Mouse (Mus musculus): ENCODE results near the gene Ttc7. TPM values are rescaled to one million over a fixed set of nuclear protein-coding genes. Genes with fewer than 3 reads are reported as not detected.

Ttc7 gene
- polyA plus RNA-seq, 1 experiment, result 88.6 TPM

DNA sequence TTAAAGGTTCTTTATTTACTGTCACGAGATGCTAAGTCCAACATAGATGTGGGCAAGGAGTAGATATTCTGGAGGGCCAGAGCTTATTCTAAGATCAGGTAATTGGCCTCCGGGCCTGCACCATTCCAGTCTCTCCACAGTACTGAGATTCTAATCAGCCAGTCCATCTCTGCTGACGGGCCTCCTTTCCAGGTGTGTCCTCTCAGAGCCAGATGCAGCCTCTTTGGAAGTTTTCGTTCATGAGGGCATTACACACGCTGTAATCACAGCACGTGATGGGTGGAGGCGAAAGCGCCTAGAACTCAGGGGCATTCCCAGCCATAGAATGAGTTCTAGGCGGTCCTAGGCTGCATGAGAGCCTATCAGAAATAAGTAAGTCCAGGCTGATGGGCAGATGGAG, 74.8 kb downstream of the Ttc7 start:
- no peak overlapping the region for H3K27ac ChIP-seq (ENCODE audit: insufficient read depth, low read length)
- no peak overlapping the region for H3K4me3 ChIP-seq (ENCODE audit: extremely low read depth, insufficient read depth, insufficient read length)
- no peaks in the 10 kb centered on the region for H3K27me3 ChIP-seq (ENCODE audit: control insufficient read depth, insufficient read depth, low read length)
- H3K36me3 ChIP-seq (ENCODE audit: control insufficient read depth, insufficient read depth, low read length), result peaks cover 40% of the 10 kb centered on the region
- TF ChIP-seq POLR2A (IDR thresholded peaks at IDR 0.05; ENCODE audit: low read depth, low read length) (no peak), CTCF (IDR thresholded peaks at IDR 0.05; ENCODE audit: extremely low read depth, insufficient read depth, insufficient read length, insufficient replicate concordance) (no peak)
- DNase-seq (ENCODE audit: low read depth in 1 of 2, low spot score in 2 of 2), result no peak
- no peaks in the 10 kb centered on the region for H3K4me1 ChIP-seq (ENCODE audit: control insufficient read depth, insufficient read depth, insufficient read length)
- WGBS, result 96% methylated on average over 9 of the region's 9 CpGs

DNA sequence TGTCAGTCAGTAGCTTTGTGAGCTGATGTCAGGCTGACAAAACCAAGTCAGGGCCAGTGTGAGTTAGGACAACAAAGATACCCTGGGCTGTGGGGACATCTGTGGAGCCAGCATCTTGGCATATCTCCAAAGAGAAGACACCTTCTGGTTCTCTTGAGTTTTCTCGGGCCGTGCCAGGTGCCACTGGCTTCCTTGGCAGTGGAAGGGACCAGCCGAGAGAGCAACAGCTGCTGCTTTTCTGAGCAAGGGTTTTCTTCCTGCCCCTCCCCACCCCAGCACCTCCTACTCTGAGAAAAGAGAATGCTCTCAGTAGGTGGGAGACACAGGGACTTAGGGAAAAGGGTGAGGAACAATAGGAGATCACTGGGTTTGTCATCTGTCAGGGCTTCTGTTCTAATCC, 78.4 kb downstream of the Ttc7 start:
- H3K4me3 ChIP-seq (ENCODE audit: extremely low read depth, insufficient read depth, insufficient read length), result no peak overlapping the region
- no peak for TF ChIP-seq CTCF (IDR thresholded peaks at IDR 0.05; ENCODE audit: extremely low read depth, insufficient read depth, insufficient read length, insufficient replicate concordance)
- TF ChIP-seq POLR2A (IDR thresholded peaks at IDR 0.05; ENCODE audit: low read depth, low read length), result no peak
- no peak overlapping the region for H3K27ac ChIP-seq (ENCODE audit: insufficient read depth, low read length)
- 59% methylated on average over 3 of the region's 3 CpGs for WGBS
- H3K27me3 ChIP-seq (ENCODE audit: control insufficient read depth, insufficient read depth, low read length), result no peaks in the 10 kb centered on the region
- peaks cover 52% of the 10 kb centered on the region for H3K36me3 ChIP-seq (ENCODE audit: control insufficient read depth, insufficient read depth, low read length)
- no peaks in the 10 kb centered on the region for H3K4me1 ChIP-seq (ENCODE audit: control insufficient read depth, insufficient read depth, insufficient read length)
- DNase-seq (ENCODE audit: low read depth in 1 of 2, low spot score in 2 of 2), result no peak

DNA sequence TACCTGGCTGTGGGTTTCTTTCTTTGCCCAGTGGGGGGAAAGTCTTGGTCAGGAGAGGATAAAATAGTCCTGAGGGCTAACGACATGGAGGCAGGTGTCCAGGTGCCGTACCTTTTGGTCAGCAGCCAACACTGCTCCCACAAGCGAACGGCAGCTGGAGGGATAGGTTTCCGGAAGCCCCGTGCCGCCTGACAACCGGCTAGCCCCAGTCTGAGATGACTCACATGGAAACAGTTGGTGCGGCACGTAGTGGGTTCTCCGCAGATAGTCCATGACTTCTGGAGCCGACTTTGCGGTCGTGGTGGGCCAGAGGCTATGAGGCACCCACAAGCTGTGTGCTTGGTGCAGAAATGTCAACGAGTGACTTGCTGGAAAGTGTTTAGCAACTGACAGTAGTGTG, 81.4 kb downstream of the Ttc7 start:
- Histone ChIP-seq H3K4me1 (ENCODE audit: control insufficient read depth, insufficient read depth, insufficient read length) (no peaks in the 10 kb centered on the region), H3K4me3 (ENCODE audit: extremely low read depth, insufficient read depth, insufficient read length) (no peak overlapping the region), H3K36me3 (ENCODE audit: control insufficient read depth, insufficient read depth, low read length) (peaks cover 48% of the 10 kb centered on the region), H3K27ac (ENCODE audit: insufficient read depth, low read length) (no peak overlapping the region), H3K27me3 (ENCODE audit: control insufficient read depth, insufficient read depth, low read length) (no peaks in the 10 kb centered on the region)
- TF ChIP-seq CTCF (IDR thresholded peaks at IDR 0.05; ENCODE audit: extremely low read depth, insufficient read depth, insufficient read length, insufficient replicate concordance) (no peak), POLR2A (IDR thresholded peaks at IDR 0.05; ENCODE audit: low read depth, low read length) (no peak)
- DNase-seq (ENCODE audit: low read depth in 1 of 2, low spot score in 2 of 2), result no peak
- 92% methylated on average over 15 of the region's 15 CpGs for WGBS

DNA sequence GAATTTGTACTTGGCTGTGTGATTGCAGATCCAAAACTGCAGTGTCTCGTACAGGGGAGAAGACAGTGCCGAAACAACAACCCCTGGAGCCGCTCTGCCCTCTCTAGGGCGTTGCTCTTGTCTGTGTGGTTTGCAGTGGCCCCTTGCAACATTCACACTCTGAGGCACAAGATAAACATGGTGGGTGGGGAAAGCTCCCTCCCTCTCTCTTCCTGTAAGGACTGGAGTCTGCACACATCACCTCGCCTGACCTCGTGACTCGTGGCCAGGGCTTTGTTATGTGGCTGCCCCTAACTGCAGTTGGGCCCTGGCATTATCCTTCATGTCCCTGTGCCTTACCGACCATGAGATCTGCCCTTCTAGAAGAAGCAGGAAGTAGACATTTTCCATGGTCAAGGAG, 82.6 kb downstream of the Ttc7 start:
- no peak for TF ChIP-seq POLR2A (IDR thresholded peaks at IDR 0.05; ENCODE audit: low read depth, low read length)
- TF ChIP-seq CTCF (IDR thresholded peaks at IDR 0.05; ENCODE audit: extremely low read depth, insufficient read depth, insufficient read length, insufficient replicate concordance), result no peak
- H3K4me3 ChIP-seq (ENCODE audit: extremely low read depth, insufficient read depth, insufficient read length), result no peak overlapping the region
- WGBS, result 53% methylated on average over 8 of the region's 8 CpGs
- H3K4me1 ChIP-seq (ENCODE audit: control insufficient read depth, insufficient read depth, insufficient read length), result no peaks in the 10 kb centered on the region
- H3K36me3 ChIP-seq (ENCODE audit: control insufficient read depth, insufficient read depth, low read length), result peaks cover 43% of the 10 kb centered on the region
- no peaks in the 10 kb centered on the region for H3K27me3 ChIP-seq (ENCODE audit: control insufficient read depth, insufficient read depth, low read length)
- DNase-seq (ENCODE audit: low read depth in 1 of 2, low spot score in 2 of 2), result no peak
- H3K27ac ChIP-seq (ENCODE audit: insufficient read depth, low read length), result 0 out of 2 replicates have a peak overlapping the region, but pooled peaks have one; percentile 47

DNA sequence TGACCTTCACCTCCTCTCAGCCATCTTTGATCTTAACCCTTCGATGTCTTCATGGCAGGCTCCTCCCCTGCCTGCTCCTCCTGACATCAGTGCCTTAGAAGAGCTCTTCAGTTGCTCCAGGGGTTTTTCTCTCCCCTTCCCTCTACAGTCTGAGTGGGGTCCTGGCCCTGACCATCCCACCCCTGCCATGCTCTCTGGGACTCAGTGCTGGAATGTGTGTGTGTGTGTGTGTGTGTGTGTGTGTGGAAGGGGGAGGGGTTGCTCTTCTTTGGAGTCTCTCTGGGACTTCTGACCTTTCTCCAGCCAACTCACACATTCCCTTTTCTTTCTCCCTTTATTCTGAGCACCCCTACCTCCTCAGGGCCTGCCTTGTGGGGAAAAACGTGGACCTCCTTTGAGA, 83.8 kb downstream of the Ttc7 start:
- no peaks in the 10 kb centered on the region for H3K4me1 ChIP-seq (ENCODE audit: control insufficient read depth, insufficient read depth, insufficient read length)
- WGBS, result 70% methylated on average over 2 of the region's 2 CpGs
- no peaks in the 10 kb centered on the region for H3K27me3 ChIP-seq (ENCODE audit: control insufficient read depth, insufficient read depth, low read length)
- peaks cover 43% of the 10 kb centered on the region for H3K36me3 ChIP-seq (ENCODE audit: control insufficient read depth, insufficient read depth, low read length)
- no peak overlapping the region for H3K4me3 ChIP-seq (ENCODE audit: extremely low read depth, insufficient read depth, insufficient read length)
- H3K27ac ChIP-seq (ENCODE audit: insufficient read depth, low read length), result no peak overlapping the region
- no peak for DNase-seq (ENCODE audit: low read depth in 1 of 2, low spot score in 2 of 2)
- TF ChIP-seq CTCF (IDR thresholded peaks at IDR 0.05; ENCODE audit: extremely low read depth, insufficient read depth, insufficient read length, insufficient replicate concordance), result no peak
- TF ChIP-seq POLR2A (IDR thresholded peaks at IDR 0.05; ENCODE audit: low read depth, low read length), result no peak

DNA sequence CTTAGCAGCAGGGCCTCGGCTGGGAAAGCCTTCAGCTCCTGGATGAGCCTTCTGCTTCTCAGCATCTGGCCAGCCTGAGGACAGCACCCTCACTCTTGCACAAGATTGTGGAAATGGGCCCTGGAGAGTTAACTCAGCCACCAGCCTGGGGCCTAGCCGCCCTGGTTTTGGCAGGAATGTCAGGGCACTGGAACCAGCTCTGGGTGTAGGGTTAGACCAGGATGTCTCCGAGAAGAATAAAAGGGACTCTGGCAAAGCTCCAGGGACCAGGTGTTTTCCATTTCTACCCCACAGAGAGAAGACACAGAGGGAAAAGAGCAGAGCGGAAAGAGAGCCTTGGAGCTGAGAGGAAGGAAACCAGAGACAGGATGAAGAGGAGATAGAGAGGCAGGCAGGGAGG, 84.5 kb downstream of the Ttc7 start:
- Histone ChIP-seq H3K4me3 (ENCODE audit: extremely low read depth, insufficient read depth, insufficient read length) (no peak overlapping the region), H3K4me1 (ENCODE audit: control insufficient read depth, insufficient read depth, insufficient read length) (no peaks in the 10 kb centered on the region), H3K27me3 (ENCODE audit: control insufficient read depth, insufficient read depth, low read length) (no peaks in the 10 kb centered on the region), H3K27ac (ENCODE audit: insufficient read depth, low read length) (no peak overlapping the region), H3K36me3 (ENCODE audit: control insufficient read depth, insufficient read depth, low read length) (peaks cover 40% of the 10 kb centered on the region)
- no peak for TF ChIP-seq CTCF (IDR thresholded peaks at IDR 0.05; ENCODE audit: extremely low read depth, insufficient read depth, insufficient read length, insufficient replicate concordance)
- TF ChIP-seq POLR2A (IDR thresholded peaks at IDR 0.05; ENCODE audit: low read depth, low read length), result no peak
- no peak for DNase-seq (ENCODE audit: low read depth in 1 of 2, low spot score in 2 of 2)
- WGBS, result 85% methylated on average over 4 of the region's 4 CpGs

DNA sequence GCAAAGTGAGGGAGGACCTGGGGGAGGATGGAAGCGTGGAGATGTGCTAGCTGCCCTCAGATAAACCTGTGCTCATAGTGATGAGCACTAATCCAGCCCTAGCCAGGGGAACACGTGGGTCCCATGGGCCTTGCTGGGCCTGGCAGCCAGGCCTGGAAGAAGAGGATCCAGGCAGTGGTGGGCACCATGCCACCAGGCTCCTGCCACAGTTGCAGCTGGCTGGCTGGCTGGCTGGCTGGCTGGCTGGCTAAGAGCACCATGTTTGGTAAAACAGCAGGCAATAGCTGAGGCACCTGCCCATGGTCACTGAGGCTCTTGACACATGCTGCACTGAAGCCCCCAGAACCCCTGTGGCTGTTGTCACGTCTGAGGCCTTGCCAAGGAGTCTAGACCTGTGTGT, 85.0 kb downstream of the Ttc7 start:
- Histone ChIP-seq H3K4me1 (ENCODE audit: control insufficient read depth, insufficient read depth, insufficient read length) (no peaks in the 10 kb centered on the region), H3K36me3 (ENCODE audit: control insufficient read depth, insufficient read depth, low read length) (peaks cover 40% of the 10 kb centered on the region), H3K27me3 (ENCODE audit: control insufficient read depth, insufficient read depth, low read length) (no peaks in the 10 kb centered on the region), H3K27ac (ENCODE audit: insufficient read depth, low read length) (no peak overlapping the region), H3K4me3 (ENCODE audit: extremely low read depth, insufficient read depth, insufficient read length) (no peak overlapping the region)
- DNase-seq (ENCODE audit: low read depth in 1 of 2, low spot score in 2 of 2), result no peak
- TF ChIP-seq CTCF (IDR thresholded peaks at IDR 0.05; ENCODE audit: extremely low read depth, insufficient read depth, insufficient read length, insufficient replicate concordance) (no peak), POLR2A (IDR thresholded peaks at IDR 0.05; ENCODE audit: low read depth, low read length) (no peak)
- 89% methylated on average over 3 of the region's 3 CpGs for WGBS
